Mouse (Mus musculus): Measurements from ENCODE around the gene Nat10. TPM values are rescaled to one million over a fixed set of nuclear protein-coding genes. Genes with fewer than 3 reads are reported as not detected.

The Nat10 gene
- total RNA-seq, 2 experiments from 2014 or later = 30.1 to 35.8 TPM

DNA sequence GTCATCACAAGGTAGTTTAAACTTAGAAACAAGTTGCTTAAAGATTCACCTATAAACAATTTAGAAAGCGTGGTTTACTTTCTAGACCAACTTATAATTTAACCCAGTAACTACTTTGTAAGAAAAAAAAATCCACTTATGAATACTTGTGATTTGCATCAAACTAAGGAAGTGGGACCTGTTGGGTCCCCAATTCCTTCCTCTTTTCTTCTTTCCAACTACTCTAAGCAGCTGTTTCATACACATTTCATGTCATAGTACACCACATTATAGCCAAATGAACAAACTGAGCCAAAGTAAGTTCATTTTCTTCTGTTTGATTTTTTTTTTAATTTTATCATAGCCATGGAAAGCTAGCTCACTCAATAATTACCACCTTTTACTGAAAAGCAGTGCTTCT is 24.7 kb upstream of the Nat10 start:
- DNase-seq (ENCODE audit: extremely low spot score in 1 of 2, low spot score in 2 of 2) = no peak
- no peak for TF ChIP-seq CTCF (IDR thresholded peaks at IDR 0.05)
- intact Hi-C loops (cut with DNase I) = no loop called here
- no peak overlapping the region for H3K27ac ChIP-seq
- no peak overlapping the region for H3K4me3 ChIP-seq

DNA sequence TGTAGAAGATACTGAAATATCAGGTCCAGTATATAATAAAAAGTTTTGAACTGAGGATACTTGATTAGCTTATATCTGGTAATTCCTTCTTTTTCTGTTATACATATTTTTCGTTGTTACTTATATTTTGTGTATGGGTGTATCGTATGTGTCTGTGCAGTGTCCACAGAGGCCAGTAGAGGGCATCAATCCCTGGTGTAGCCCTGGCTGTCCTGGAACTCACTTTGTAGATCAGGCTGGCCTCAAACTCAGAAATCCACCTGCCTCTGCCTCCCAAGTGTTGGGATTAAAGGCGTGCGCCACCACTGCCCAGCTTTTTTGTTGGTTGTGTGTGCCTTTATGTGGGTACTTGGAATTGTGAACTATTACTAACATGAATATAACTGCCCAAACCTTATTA is 23.6 kb upstream of the Nat10 start:
- Histone ChIP-seq H3K4me3 (no peak overlapping the region), H3K27ac (no peak overlapping the region)
- no peak for DNase-seq (ENCODE audit: extremely low spot score in 1 of 2, low spot score in 2 of 2)
- intact Hi-C loops (cut with DNase I) = loop anchor here (5.0 kb wide), 1 partner anchor 83 kb away; no protein-coding TSS in a partner anchor
- peak; percentile 48 for TF ChIP-seq CTCF (IDR thresholded peaks at IDR 0.05)

DNA sequence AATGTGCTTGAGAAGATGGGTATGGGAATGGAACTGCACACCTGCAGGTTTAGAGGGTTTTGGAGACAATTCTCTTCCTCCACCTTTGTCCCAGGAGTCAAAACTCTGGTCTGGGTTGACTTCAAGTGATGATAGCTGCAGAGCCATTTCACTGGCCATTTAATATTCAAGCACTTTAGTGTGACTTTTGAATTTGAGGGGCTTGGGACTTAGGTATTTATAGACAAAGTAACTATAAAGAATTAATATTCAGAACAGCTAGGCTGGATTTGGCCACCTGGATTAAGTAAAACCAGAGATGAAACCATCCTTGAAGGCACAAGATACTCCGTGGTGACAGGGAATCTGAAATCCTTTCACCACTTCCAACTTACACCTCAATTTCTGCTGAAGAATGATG is 1.4 kb upstream of the Nat10 start:
- TF ChIP-seq CTCF (IDR thresholded peaks at IDR 0.05) = no peak
- intact Hi-C loops (cut with DNase I) = no loop called here
- no peak overlapping the region for H3K4me3 ChIP-seq
- no peak for DNase-seq (ENCODE audit: extremely low spot score in 1 of 2, low spot score in 2 of 2)
- no peak overlapping the region for H3K27ac ChIP-seq

DNA sequence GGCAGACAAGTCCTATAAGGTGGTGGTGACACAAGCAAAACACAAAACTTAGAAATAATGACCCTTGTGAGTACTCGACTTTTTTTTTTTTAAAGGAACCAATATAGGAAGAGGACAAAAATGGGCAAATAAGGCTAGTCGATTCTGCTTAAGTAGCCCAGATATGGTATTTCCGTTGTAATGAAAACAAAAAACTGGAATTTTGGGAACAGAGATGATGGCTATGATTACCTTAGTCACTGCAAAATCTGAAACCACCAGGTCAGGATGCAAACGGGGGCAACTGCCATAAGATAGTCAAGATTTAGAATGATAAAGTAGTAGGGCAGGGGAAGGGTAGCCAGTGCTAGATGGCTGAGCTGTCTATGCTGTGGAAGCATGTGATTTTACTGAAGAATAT is 923 bp upstream of the Nat10 start:
- no peak for DNase-seq (ENCODE audit: extremely low spot score in 1 of 2, low spot score in 2 of 2)
- TF ChIP-seq CTCF (IDR thresholded peaks at IDR 0.05) = no peak
- intact Hi-C loops (cut with DNase I) = loop anchor here (1.0 kb wide), 1 partner anchor 35 kb away; the partner anchor contains the start of gene Caprin1
- H3K4me3 ChIP-seq = peak overlapping the region; percentile 93
- no peak overlapping the region for H3K27ac ChIP-seq

DNA sequence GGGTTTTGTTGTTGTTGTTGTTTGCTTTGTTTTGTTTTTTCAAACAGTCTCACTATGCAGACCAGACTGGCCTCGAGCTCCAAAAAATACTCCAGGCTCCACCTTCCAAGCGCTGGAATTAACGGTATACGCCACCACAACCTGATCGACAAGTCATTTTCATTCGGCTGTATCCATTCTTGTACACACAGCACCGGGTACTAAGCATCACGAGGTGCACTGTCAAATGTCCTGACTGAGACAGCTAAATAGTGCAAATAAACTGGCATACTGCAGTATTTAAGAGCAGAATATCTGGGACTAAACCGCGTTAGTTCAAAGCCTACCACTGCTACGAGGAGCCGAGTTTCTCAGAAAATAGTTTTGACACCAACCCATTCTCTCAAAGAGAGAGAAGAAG is 649 bp downstream of the Nat10 start:
- intact Hi-C loops (cut with DNase I) = no loop called here

DNA sequence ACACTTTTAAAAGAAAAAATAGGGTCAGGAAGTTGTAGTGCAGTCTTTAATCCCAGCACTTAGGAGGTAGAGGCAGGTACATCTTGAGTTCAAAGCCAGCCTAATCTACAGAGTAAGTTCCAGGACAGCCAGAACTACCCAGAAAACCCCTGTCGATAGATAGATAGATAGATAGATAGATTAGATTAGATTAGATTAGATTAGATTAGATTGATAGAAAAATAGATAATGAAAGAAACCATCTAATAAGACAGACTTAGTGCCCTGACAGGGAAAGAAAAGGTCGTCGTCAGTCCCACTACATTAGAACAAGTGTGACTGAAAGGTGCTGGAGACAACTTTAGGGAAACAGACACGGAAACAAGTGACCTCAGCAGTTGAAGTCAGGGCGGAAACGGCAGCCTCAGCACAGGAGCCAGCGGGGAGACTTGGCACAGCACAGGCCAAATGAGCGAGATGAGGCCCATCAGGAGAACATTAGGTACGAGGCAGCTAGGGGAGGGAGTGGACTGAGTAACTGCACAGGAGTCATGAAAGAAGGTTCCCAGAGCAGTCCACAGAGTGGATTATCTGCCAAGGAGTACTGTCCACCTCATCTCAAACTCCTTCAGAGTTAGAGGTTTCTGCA is 5.5 kb downstream of the Nat10 start:
- no peak for DNase-seq (ENCODE audit: extremely low spot score in 1 of 2, low spot score in 2 of 2)
- intact Hi-C loops (cut with DNase I) = no loop called here
- no peak overlapping the region for H3K4me3 ChIP-seq
- H3K27ac ChIP-seq = no peak overlapping the region
- no peak for TF ChIP-seq CTCF (IDR thresholded peaks at IDR 0.05)

More for the DNA sequence above, 649 bp downstream of the Nat10 start:
- peak overlapping the region; percentile 93 for H3K4me3 ChIP-seq
- no peak for TF ChIP-seq CTCF (IDR thresholded peaks at IDR 0.05)
- H3K27ac ChIP-seq = peak overlapping the region; percentile 60; the same call in 1 of the 2 replicates
- DNase-seq (ENCODE audit: extremely low spot score in 1 of 2, low spot score in 2 of 2) = no peak

DNA sequence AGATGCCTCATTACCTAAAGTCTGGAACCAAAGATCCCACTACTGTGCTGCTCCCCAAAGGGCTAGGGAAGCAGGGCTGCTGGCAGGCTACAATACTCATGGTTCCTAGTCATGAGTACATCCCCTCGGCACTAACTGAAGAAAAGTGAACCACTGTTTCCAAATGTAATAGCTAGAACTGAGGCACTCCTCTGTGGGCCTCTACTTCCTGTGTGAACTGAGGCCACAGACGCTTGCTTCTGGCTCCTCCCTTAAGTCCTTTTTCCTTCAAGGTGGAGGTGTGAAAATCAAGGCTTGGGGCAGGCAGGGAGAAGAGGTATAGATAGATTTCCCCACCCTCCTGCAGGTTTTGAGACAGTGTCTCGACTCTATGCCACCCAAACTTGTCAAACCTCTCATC is 6.5 kb downstream of the Nat10 start:
- no peak for TF ChIP-seq CTCF (IDR thresholded peaks at IDR 0.05)
- DNase-seq (ENCODE audit: extremely low spot score in 1 of 2, low spot score in 2 of 2) = no peak
- Histone ChIP-seq H3K27ac (no peak overlapping the region), H3K4me3 (no peak overlapping the region)
- intact Hi-C loops (cut with DNase I) = no loop called here

DNA sequence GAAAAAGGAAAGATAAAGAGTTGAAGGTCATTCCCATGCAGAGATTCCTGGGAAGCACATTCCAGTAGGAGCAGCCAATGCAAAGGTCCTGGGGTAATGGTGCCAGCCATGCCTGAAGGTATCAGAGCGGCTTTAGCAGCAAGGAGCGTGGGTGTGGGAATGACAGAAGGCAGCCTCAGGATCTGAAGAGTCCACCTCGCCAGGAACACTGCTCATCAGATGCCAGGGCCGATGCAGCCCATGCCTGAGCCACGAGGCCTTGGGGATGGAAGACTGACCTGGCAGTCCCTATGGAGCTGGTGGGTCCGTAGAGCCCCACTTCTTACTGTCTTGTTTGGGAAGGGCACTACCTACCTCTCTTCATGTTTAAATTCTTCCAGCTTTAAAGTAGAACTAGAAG is 9.3 kb downstream of the Nat10 start:
- no peak for TF ChIP-seq CTCF (IDR thresholded peaks at IDR 0.05)
- Histone ChIP-seq H3K27ac (no peak overlapping the region), H3K4me3 (no peak overlapping the region)
- intact Hi-C loops (cut with DNase I) = no loop called here
- no peak for DNase-seq (ENCODE audit: extremely low spot score in 1 of 2, low spot score in 2 of 2)

DNA sequence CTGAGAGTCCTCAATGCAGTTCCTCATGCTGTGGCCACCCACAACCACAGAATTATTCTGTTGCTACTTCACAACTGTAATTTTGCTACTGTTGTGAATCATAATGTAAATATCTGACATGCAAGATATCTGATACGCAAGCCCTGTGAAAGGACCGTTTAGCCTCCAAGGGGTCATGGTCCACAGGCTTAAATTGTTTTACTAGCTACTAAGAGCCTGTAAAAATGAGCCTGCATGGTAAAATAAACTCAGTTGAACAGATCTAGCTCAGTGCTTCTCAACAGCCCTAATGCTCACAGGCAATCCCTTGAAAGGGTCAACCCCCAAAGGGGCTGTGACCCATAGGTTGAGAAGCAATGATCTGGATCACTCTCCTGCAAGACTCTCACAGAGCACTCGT is 12.0 kb downstream of the Nat10 start:
- Histone ChIP-seq H3K27ac (no peak overlapping the region), H3K4me3 (no peak overlapping the region)
- intact Hi-C loops (cut with DNase I) = no loop called here
- no peak for DNase-seq (ENCODE audit: extremely low spot score in 1 of 2, low spot score in 2 of 2)
- no peak for TF ChIP-seq CTCF (IDR thresholded peaks at IDR 0.05)

DNA sequence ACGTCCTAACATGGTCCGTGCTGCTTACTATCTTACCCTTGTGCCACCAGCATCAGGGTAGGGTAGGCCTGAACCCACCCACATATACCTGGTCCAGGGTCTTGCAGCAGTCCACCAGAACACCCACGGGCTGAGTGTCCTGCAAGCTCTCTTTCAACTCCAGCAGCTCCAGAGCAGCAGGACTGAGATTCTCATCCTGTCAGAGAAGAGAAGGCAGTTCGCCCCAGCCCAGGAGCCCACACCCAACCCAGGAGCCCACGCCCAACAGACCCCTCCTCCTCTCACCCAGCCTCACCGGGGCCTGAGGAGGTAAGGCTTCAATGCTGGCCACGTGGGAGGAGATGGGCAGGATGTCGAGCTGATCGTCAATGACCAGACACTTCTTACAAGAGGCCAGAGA is 13.2 kb downstream of the Nat10 start:
- intact Hi-C loops (cut with DNase I) = no loop called here
- Histone ChIP-seq H3K27ac (no peak overlapping the region), H3K4me3 (no peak overlapping the region)
- no peak for TF ChIP-seq CTCF (IDR thresholded peaks at IDR 0.05)
- DNase-seq (ENCODE audit: extremely low spot score in 1 of 2, low spot score in 2 of 2) = no peak

DNA sequence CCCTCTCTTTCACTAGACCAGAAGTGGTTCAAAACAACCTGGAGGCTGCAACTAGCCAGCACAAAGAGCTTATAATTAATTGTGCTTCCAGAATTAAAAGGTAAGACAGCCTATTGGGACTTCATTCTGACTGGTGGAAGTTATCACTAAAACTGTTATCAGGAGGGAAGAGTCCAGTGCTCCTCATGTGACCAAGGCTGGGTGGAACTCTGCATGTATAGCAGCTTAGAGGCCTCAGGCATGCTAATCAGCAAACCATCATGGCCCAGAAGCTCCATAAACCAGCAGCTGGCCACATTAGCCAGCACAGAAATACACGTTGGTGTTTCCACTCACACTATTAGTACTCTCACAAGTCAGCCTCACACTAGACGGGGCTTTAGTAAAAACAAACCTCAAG is 14.3 kb downstream of the Nat10 start:
- Histone ChIP-seq H3K27ac (no peak overlapping the region), H3K4me3 (no peak overlapping the region)
- TF ChIP-seq CTCF (IDR thresholded peaks at IDR 0.05) = no peak
- DNase-seq (ENCODE audit: extremely low spot score in 1 of 2, low spot score in 2 of 2) = no peak
- intact Hi-C loops (cut with DNase I) = no loop called here

DNA sequence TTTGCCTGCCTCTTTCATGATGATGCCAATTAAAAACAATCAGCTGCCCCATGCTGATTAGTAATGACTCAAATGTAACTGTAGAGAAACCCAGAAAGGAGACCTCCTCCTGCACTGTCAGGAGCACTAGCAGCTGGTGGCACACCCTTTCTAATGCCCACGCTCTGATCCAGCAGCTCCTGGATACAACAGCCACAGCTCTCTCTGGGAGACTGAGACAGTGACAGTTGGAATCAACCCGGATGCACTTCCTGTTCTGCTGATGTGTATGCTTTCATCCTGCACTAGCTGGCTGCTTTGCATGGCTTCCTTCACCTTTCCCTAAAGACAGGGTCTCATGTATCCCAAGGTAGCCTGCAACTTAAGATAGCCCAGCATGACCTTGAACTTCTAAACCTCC is 15.0 kb downstream of the Nat10 start:
- H3K27ac ChIP-seq = no peak overlapping the region
- no peak for DNase-seq (ENCODE audit: extremely low spot score in 1 of 2, low spot score in 2 of 2)
- intact Hi-C loops (cut with DNase I) = no loop called here

DNA sequence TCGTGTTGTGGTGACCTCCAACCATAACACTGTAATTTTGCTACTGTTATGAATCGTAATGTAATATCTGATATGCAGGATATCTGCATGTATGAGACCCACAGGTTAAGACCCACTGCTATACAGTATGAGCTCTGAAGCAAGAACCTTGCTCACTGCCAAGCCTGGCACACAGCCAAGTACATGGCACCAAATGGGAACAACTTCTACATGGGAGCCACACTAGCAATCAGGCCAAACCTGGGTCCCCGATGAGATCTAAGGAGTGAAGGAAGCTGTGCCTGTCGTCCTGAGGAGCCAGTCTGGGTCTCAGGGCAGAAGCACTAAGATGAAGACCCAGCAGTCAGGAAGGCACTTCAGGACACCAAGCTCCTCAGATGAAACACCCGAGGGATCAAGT is 15.6 kb downstream of the Nat10 start:
- no peak overlapping the region for H3K4me3 ChIP-seq
- TF ChIP-seq CTCF (IDR thresholded peaks at IDR 0.05) = no peak
- intact Hi-C loops (cut with DNase I) = no loop called here
- no peak overlapping the region for H3K27ac ChIP-seq
- DNase-seq (ENCODE audit: extremely low spot score in 1 of 2, low spot score in 2 of 2) = no peak

More for the DNA sequence above, 15.0 kb downstream of the Nat10 start:
- no peak for TF ChIP-seq CTCF (IDR thresholded peaks at IDR 0.05)
- no peak overlapping the region for H3K4me3 ChIP-seq
